Mouse (Mus musculus) embryonic facial prominence, embryonic 10.5 days (tissue): ENCODE data around the gene Scn4a. TPM values are rescaled to one million over a fixed set of nuclear protein-coding genes. Genes with fewer than 3 reads are reported as not detected.
A peak's percentile ranks its signal among the peaks of the same experiment; 100 is the strongest.

Experiments used
- DNase-seq: peaks from one replicate; pipeline ENCODE4 v3.0.0-alpha.2; 2017; ENCODE audit warnings: low spot score
- H3K27ac ChIP-seq: fragments of 300-500 bp; sonication (generic); replicated peaks from 2 replicates; pipeline ENCODE4 v1.5.1; 2016; ENCODE audit warnings: mild to moderate bottlenecking
- H3K27me3 ChIP-seq: fragments of 300-500 bp; sonication (generic); replicated peaks from 2 replicates; pipeline ENCODE4 v1.6.1; 2016; ENCODE audit warnings: low read depth, mild to moderate bottlenecking; ENCODE audit not compliant: poor library complexity, severe bottlenecking
- H3K36me3 ChIP-seq: fragments of 300-500 bp; sonication (generic); replicated peaks from 2 replicates; pipeline ENCODE4 v1.6.1; 2016; ENCODE audit warnings: mild to moderate bottlenecking, moderate library complexity
- H3K4me1 ChIP-seq: fragments of 300-500 bp; sonication (generic); 2 replicates; pipeline ENCODE4 v1.6.1; 2016
- H3K4me3 ChIP-seq: fragments of 300-500 bp; sonication (generic); 2 replicates; pipeline ENCODE4 v1.5.1; 2016; ENCODE audit warnings: mild to moderate bottlenecking, moderate library complexity
- H3K9me3 ChIP-seq: fragments of 300-500 bp; sonication (generic); 2 replicates; pipeline ENCODE4 v1.6.1; 2016; ENCODE audit warnings: mild to moderate bottlenecking
- WGBS: fragments of 180-500 bp; shearing (Covaris S2); methylation state at CpG from one replicate; pipeline ENCODE4 v1.1.7; 2016; 5-methylcytosine and 5-hydroxymethylcytosine counted together
- polyA plus RNA-seq: library from polyadenylated mRNA; unstranded; fragments of >200 nt; fragmentation: Nextera tagmentation; extraction: Ambion mirVana; gene quantifications from 2 replicates; pipeline ENCODE4 v1.2.1, GENCODE M21; 2016

Scn4a gene
- polyA plus RNA-seq, 1 experiment from 2014 or later, result 0.04 TPM

DNA sequence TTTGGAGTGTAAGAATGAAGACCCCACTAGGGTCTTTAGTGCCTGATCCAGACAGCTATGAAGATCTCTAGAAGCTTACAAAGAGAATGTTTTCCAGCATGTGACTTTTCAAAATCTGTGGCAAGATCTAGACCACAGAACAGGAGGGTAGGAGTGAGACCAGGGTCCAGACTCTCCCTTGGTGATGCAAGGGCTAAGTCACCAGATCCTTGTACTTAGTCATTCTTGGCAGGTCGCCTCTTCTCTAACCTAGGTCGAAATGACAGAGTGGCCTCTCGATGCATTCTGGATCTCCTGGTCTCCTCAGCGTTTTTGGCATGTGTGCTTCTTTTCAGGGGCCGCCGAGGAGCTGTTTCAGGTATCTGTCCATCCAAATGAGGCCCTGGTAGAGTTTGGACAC, 70.6 kb downstream of the Scn4a start:
- Histone ChIP-seq H3K4me3 (no peak overlapping the region), H3K4me1 (0 out of 2 replicates have a peak, but pooled peaks cover 3% of the 10 kb centered on the region), H3K27ac (no peak overlapping the region), H3K9me3 (no peaks in the 10 kb centered on the region), H3K27me3 (0 out of 2 replicates have a peak, but pooled peaks cover 7% of the 10 kb centered on the region), H3K36me3 (no peaks in the 10 kb centered on the region)
- WGBS, result 85% methylated on average over 6 of the region's 6 CpGs
- DNase-seq, result no peak

DNA sequence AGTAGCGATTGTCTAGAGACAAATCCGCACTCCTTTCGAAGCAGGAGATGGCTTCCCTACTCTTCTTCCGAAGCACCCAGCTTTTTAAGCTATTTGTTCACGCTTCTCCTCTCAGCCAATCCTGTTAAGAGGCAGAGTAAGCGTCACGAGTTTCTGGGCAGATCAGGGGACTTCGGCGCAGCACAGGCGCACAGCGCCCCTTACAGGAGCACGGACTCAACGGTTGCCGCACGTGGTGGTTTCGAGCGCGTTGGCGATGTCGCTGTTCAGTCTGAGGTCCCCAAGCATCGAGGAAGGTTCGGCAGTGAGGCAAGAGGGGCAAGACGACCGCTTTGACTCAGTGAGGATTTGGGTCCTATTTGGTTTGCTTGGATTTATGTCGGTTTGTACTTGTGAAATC, 76.6 kb downstream of the Scn4a start, which contains the start of gene Tcam1:
TSS of gene Tcam1 (plus strand) at position 219 of the 400 bp plus-strand sequence.
- H3K4me3 ChIP-seq, result peak within 1 kb of the TSS; percentile 32
- 0 out of 2 replicates have a peak, but pooled peaks cover 11% of the 10 kb centered on the region for H3K27me3 ChIP-seq
- 11% methylated on average over 25 of the region's 25 CpGs for WGBS
- peak; percentile 93 for DNase-seq
- H3K36me3 ChIP-seq, result no peaks in the 10 kb centered on the region
- peak within 1 kb of the TSS; percentile 31; the same call in 1 of the 2 replicates for H3K27ac ChIP-seq
- peaks cover 38% of the 10 kb centered on the region for H3K4me1 ChIP-seq
- no peaks in the 10 kb centered on the region for H3K9me3 ChIP-seq

DNA sequence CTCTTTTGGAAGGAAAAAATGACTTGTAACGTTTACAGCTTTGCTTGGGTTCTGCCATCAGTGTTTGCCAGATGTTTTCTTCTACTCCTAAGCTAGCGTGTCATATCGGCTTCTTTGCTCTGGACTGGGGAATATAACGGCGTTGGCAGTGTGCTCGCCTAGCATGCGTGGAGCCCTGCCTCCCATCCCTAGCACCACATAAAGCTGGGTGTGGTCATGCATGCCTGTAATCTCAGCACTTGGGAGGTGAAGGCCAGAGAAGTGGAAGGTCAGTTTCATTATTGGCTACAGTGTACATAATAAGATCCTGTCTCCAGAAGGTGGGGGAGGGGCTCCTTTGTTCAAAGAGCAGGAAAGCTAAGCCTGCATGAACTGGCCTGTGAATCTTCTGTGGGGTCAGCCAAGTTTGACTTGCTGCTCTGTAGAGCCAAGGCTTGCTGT, 78.1 kb downstream of the Scn4a start:
- no peak overlapping the region for H3K4me3 ChIP-seq
- DNase-seq, result no peak
- H3K4me1 ChIP-seq, result peaks cover 52% of the 10 kb centered on the region
- H3K9me3 ChIP-seq, result no peaks in the 10 kb centered on the region
- 0 out of 2 replicates have a peak, but pooled peaks cover 11% of the 10 kb centered on the region for H3K27me3 ChIP-seq
- 88% methylated on average over 7 of the region's 7 CpGs for WGBS
- peaks cover 7% of the 10 kb centered on the region for H3K36me3 ChIP-seq
- peak overlapping the region; percentile 31 for H3K27ac ChIP-seq

DNA sequence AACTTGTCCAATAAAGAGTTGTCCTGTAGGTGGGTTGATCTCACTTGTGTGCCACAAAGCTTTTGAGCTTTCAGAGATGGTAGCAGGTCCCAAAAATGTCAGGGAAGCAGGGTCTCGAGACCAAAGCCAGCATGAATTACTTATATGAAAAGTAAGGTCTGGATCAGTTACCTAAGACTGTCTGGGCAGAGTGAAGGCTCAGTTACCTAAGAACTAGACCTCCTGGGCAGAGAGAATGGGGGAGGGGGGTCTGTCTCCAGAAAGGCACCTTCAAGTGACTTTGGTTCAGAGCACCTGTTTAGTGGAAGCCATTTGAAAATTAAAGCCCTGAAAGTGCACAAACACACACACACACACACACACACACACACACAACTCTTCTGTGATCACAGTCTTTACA, 78.7 kb downstream of the Scn4a start:
- H3K4me1 ChIP-seq, result peaks cover 55% of the 10 kb centered on the region
- 84% methylated on average over 1 of the region's 1 CpGs for WGBS
- DNase-seq, result no peak
- no peak overlapping the region for H3K27ac ChIP-seq
- peaks cover 7% of the 10 kb centered on the region for H3K36me3 ChIP-seq
- H3K9me3 ChIP-seq, result no peaks in the 10 kb centered on the region
- no peak overlapping the region for H3K4me3 ChIP-seq
- H3K27me3 ChIP-seq, result 0 out of 2 replicates have a peak, but pooled peaks cover 11% of the 10 kb centered on the region

DNA sequence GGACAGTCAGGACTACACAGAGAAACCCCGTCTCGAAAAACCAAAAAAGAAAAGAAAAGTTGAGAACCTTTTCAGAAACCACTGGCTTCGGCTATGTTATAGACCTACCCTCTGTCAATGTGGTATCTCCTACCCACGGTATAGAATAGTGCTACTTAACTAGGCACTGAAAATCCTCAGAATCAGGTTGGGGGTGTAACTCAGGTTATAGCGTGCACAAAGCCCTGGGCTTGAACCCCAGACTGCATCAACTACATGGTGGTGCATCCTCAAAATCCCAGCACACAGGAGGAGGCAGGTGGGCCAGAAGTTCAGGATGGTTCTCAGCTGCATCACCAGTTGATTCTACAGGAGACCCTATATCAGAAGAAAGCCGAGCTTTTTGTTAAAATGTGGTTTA, 79.3 kb downstream of the Scn4a start:
- H3K27me3 ChIP-seq, result 0 out of 2 replicates have a peak, but pooled peaks cover 11% of the 10 kb centered on the region
- WGBS, result 92% methylated on average over 6 of the region's 6 CpGs
- no peak for DNase-seq
- H3K4me1 ChIP-seq, result peaks cover 60% of the 10 kb centered on the region
- peak overlapping the region; percentile 99 for H3K4me3 ChIP-seq
- peak overlapping the region; percentile 98; the same call in 1 of the 2 replicates for H3K27ac ChIP-seq
- H3K9me3 ChIP-seq, result no peaks in the 10 kb centered on the region
- H3K36me3 ChIP-seq, result peaks cover 8% of the 10 kb centered on the region

DNA sequence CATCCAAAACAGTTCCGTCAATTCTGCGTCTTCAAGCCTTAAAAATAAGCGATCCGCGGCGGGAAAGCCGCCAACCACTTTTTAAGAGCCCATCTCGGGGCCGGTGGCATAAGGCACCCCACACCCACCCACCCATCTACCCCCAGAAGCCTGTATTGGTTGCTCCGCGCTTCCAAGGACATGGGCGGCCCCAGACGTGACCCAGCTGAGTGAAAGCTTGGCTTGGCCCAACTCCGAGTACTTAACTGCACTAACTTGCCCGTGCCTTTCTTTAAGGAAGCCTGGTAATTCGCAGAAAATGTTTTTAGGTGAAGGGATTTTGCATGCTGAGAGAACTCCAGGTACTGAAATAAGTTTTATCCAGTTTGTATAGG, 79.8 kb downstream of the Scn4a start:
- 0 out of 2 replicates have a peak, but pooled peaks cover 9% of the 10 kb centered on the region for H3K27me3 ChIP-seq
- H3K36me3 ChIP-seq, result peaks cover 14% of the 10 kb centered on the region
- H3K27ac ChIP-seq, result peak overlapping the region; percentile 98
- DNase-seq, result no peak
- 18% methylated on average over 16 of the region's 16 CpGs for WGBS
- H3K9me3 ChIP-seq, result no peaks in the 10 kb centered on the region
- peaks cover 65% of the 10 kb centered on the region for H3K4me1 ChIP-seq
- H3K4me3 ChIP-seq, result peak overlapping the region; percentile 99

DNA sequence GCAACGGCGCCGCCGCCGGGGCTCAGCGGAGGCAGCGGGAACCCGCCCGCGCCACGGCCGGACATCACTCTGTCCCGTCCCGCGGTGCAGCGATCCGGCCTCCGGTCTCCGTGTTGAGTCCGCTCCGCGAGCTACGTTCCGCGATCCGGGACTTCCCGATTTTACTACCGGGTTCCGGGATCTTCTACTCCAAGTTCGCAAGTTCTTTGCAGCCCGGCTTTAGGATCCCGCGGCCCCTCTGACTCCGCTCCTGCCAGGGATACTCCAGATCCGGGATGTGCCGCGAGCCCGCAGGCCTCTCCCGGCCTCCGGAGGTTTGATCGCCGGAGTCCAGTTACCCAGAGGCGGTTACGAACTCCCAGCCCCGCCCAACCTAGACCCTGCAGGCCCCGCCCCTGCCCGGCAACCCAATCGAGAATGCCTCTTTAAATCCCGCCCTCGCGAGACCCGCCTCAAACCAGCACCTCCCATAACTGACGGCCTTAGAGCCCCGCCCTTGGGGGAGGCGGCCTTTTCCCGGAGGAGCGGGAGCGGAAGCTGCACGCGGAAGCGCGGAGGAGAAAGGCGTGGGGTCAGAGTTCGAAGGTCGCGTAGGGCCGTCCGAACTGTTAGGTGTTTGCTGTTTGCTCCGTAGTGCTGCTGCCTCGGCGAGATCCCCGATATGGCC, 80.3 kb downstream of the Scn4a start, which contains the start of gene Smarcd2:
TSS of gene Smarcd2 (minus strand) at position 329 of the 667 bp plus-strand sequence.
- Histone ChIP-seq H3K36me3 (peaks cover 18% of the 10 kb centered on the region), H3K27ac (peak within 1 kb of the TSS; percentile 98), H3K9me3 (no peaks in the 10 kb centered on the region), H3K4me1 (peaks cover 70% of the 10 kb centered on the region), H3K4me3 (peak within 1 kb of the TSS; percentile 99), H3K27me3 (0 out of 2 replicates have a peak, but pooled peaks cover 4% of the 10 kb centered on the region)
- under 1% methylated on average over 72 of the region's 72 CpGs for WGBS
- DNase-seq, result peak; percentile 100

DNA sequence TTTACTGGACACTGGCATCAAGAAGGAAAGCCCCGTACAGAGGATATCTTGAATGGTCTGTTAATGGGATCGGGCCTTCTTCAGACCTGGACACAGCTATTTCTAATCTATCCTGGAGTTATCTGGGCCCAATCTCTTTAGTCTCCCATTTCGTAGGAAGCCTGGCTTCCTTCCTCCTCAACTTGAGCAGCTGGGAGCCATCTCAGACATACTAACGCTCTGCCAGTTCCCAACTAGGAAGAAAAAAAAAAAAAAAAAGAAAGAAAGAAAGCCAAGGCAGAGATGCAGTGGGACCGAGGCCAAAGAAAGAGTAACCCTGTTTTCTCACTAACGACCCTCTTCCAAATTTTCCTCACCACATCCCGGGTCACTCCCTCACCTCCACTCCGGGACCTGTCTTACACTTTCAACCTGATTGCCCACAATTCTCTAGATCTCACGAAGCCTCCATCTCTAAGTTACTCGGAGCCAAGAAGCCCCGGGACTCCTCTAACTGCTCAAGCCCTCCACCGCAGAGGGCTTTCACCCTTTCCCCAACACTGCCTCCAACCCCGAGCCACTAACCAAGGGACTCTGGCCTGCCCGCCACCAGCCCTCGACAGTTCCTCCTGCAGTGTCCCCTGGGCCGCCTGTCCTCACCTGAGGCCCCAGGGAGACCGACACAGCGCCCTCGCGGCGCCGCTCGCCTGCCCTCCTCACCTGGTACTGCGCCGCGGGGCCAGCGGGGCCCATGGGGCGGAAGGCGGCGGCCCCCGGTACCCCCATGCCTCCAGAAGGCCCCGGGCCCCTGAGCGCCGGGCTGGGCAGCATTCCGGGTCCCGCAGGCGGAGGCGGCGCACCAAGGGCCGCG, 81.1 kb downstream of the Scn4a start:
- DNase-seq, result no peak
- Histone ChIP-seq H3K36me3 (peaks cover 25% of the 10 kb centered on the region), H3K27me3 (no peaks in the 10 kb centered on the region), H3K27ac (peak overlapping the region; percentile 98), H3K4me3 (peak overlapping the region; percentile 99), H3K4me1 (peaks cover 77% of the 10 kb centered on the region), H3K9me3 (no peaks in the 10 kb centered on the region)
- 2% methylated on average over 41 of the region's 41 CpGs for WGBS

DNA sequence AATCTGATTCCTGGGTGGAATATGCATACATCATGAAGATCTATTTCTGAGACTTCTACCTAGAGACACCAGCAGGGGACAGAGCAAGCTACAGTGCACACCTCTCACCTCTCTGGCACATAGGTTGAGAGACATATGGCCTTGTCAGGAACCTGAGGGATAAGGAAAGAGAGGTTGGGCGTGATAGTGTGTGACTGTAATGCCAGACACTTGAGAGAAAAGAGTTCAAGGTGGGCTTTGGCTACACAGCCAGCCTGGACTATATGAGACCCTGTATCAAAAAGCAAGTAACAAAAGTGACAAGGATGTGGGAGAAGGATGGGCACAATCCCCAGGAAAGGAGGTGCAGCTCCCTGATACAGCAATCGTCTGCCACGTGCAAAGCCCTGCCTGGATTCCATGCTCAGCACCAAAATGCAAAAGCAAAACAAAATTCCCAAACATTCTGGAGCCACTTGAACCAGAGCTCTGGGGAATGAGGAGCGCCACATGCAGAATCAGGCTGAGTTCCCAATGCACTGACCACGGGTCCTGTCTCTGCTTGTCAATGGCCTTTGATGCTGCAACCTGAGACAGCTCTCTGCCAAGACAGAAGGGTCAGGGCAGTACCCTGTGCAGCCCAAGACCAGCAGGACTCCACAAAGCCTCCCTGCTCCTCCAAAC, 81.8 kb downstream of the Scn4a start:
- DNase-seq, result peak; percentile 40
- Histone ChIP-seq H3K4me3 (peak overlapping the region; percentile 99), H3K4me1 (peaks cover 72% of the 10 kb centered on the region), H3K27ac (peak overlapping the region; percentile 98), H3K27me3 (no peaks in the 10 kb centered on the region), H3K36me3 (peaks cover 33% of the 10 kb centered on the region), H3K9me3 (no peaks in the 10 kb centered on the region)
- WGBS, result 44% methylated on average over 5 of the region's 5 CpGs

DNA sequence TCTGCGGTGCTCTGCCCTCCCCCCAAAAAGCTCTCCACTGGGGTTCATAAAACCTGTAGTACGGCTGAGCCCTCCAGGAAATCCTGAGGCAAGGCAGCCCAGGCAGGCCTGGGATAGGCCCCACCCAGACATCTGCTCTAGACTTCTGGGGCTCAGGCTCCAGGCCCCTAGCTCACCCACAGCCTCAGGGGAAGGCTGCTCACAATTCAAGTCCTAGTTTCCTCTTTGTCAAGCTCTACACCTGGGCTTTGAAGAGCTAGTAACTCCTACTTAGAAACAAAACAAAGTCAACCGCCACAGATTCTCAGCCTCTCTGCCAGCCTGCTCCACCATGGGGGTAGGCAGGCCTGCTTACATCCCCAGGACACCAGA, 84.0 kb downstream of the Scn4a start:
- H3K27ac ChIP-seq, result peak overlapping the region; percentile 77
- peaks cover 55% of the 10 kb centered on the region for H3K36me3 ChIP-seq
- no peaks in the 10 kb centered on the region for H3K27me3 ChIP-seq
- 53% methylated on average over 3 of the region's 3 CpGs for WGBS
- DNase-seq, result no peak
- peaks cover 55% of the 10 kb centered on the region for H3K4me1 ChIP-seq
- peak overlapping the region; percentile 33 for H3K4me3 ChIP-seq
- no peaks in the 10 kb centered on the region for H3K9me3 ChIP-seq
